Mouse (Mus musculus) testis, postnatal 14 days (tissue): ENCODE data around the gene 1700017B05Rik.
"Not testable (repeated sequence)": the region's sequence is repeated elsewhere in the genome, so short reads cannot be mapped to it uniquely, and the experiment has no call there.

Source experiments
- DNase-seq: peaks from one replicate; pipeline ENCODE4 v3.0.0; 2021; ENCODE audit warnings: low spot score

The 1700017B05Rik gene

DNA sequence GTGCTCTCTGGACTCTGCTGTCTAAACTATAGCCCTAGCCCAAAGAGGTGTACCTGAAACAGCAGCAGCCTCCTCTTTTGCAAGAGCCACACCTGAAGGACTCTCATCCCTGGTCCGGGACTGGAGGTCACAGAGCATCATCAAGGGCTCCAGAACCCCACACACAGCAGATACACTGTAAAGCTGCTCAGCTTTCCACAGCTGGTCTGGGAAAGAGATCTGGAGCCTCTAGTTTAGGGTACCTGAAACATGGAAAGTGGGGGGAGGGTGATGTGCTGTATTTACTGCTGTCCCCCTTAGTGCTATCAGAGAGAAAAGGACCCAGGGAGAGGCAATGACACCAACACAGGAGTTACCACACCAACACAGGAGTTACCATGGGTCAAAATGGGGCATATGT is 42.9 kb downstream of the 1700017B05Rik start:
- DNase-seq: no peak

- no peak for DNase-seq
Observed at GRCm38 (mm10) chr9:57218776-57219175, 43.6 kb downstream of the 1700017B05Rik start.

GRCm38 (mm10) chr9:57217220-57217619 is 45.2 kb downstream of the 1700017B05Rik start:
- DNase-seq: no peak

- no peak for DNase-seq
Observed at GRCm38 (mm10) chr9:57214500-57214899, 47.9 kb downstream of the 1700017B05Rik start.

DNA sequence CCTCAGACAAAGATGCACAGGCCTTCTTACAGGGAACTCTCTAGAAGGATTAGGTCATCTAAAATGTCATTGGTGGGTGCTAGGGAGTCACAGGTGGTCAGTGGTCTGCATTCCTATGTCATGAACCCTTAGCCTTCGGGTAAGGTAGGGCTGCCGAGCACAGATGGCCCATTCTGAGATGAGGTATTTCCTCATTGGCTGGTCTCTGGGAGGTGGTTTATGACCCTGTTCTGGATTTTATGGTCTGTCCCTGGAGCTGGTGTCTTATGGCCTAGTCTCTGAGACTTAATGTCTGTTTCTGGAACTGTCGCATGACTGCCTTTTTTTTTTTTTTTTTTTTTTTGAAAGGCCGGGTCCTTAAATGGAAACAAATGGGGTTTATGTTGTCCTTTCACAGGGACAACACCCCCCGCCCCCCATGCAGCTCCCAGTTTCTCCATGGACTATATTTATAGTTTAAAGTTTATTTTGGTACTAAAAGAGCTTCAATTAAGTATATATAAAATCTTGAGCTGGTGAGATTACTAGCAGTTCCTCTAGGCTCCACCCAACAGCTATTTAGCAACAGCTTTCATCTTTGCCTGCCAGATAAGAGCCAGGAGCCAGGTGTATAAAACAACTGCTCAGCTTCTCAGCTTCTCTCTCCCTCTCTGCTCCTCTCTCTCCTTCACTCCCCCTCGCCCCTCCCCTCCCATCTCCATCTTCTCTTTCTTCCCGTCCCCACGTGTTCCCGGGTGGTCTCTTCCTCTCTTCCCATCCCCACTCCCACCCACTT is 49.8 kb downstream of the 1700017B05Rik start:
- DNase-seq: no peak

- DNase-seq: no peak
Observed at GRCm38 (mm10) chr9:57209316-57209715, 53.1 kb downstream of the 1700017B05Rik start.

DNA sequence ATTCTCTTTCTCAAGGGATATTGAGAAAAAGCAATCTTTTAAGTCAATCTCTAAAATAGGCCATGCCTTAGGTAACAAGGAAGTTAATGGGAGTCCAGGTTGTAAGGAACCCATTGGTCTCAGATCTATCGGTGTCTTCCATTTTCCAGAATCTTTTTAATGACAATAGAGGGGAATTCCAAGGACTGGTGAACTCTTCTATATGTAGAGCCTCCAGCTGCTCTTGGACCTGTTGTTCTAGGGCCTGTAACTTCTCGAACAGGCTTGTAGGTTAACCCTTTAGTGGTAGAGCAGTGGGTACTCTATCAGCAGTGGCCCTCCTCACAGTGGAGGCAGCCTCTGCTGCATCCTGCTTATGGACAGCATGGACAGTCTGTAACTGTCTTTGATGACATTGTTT is 55.5 kb downstream of the 1700017B05Rik start:
- no peak for DNase-seq

- DNase-seq: not testable (repeated sequence)
Observed at GRCm38 (mm10) chr9:57203571-57203970, 58.8 kb downstream of the 1700017B05Rik start.
